Comparison of ENCODE assay signal across 9 mouse cellular contexts in genomic region chr14:54239002-54239736, GRCm38 (mm10). TPM values are rescaled to one million over a fixed set of nuclear protein-coding genes. Genes with fewer than 3 reads are reported as not detected.
DNase-seq lines count a peak whose midpoint lies in the region; ATAC-seq and TF ChIP-seq lines count a peak whose summit lies in the region.
"Had no signal": no experiment of that assay in that cellular context is flagged by ENCODE, and none has a peak within 500 bp of the region (broad histone marks: within the 10 kb centered on the region; RNA-seq: fewer than 3 reads in every experiment).

No protein-coding gene starts in this region.

- H3K4me3 ChIP-seq in G1E (ENCODE audit: low read depth, low read length) = no peak overlapping the region
- H3K4me3 ChIP-seq in forebrain, embryonic 14.5 days (ENCODE audit: low read depth, low read length) = no peak overlapping the region
- H3K4me3 ChIP-seq in lung, adult 2 months (replicated peaks; ENCODE audit: extremely low read depth, low read depth, low read length) = no peak overlapping the region

- peak; percentile 63 for ATAC-seq in G1E (ENCODE audit: extremely low read depth, insufficient number of reproducible peaks, low FRiP score, poor library complexity, severe bottlenecking)
- peak; percentile 72 for ATAC-seq in forebrain, embryonic 14.5 days

- WGBS in forebrain, embryonic 14.5 days = 13% methylated on average over 7 of the region's 7 CpGs
- 16% methylated on average over 7 of the region's 7 CpGs for WGBS in lung, adult 2 months

- peaks cover 7% of the 10 kb centered on the region for H3K9me3 ChIP-seq in G1E (replicated peaks)
- H3K9me3 ChIP-seq in forebrain, embryonic 14.5 days (replicated peaks; ENCODE audit: control insufficient read depth, low read length) = no peaks in the 10 kb centered on the region

- H3K9ac ChIP-seq in forebrain, embryonic 14.5 days (ENCODE audit: low read length) = no peak overlapping the region

- peak; percentile 83 for TF ChIP-seq CTCF in G1E (IDR thresholded peaks at IDR 0.05; ENCODE audit: low read depth, low read length)
- peak; percentile 87 for TF ChIP-seq CTCF in lung, adult 2 months (IDR thresholded peaks at IDR 0.05; ENCODE audit: insufficient read depth, low read length)

- peaks cover 96% of the 10 kb centered on the region for H3K36me3 ChIP-seq in G1E (replicated peaks)
- H3K36me3 ChIP-seq in forebrain, embryonic 14.5 days (ENCODE audit: control insufficient read depth, insufficient read depth, low read length) = peaks cover 48% of the 10 kb centered on the region

- H3K4me2 ChIP-seq in forebrain, embryonic 14.5 days (ENCODE audit: low read length) = no peak overlapping the region

- peak; percentile 67 for DNase-seq in G1E (ENCODE audit: low spot score)
- peak; percentile 67 for DNase-seq in cerebellum, adult 11 months
- DNase-seq in forebrain, embryonic 14.5 days (ENCODE audit: low spot score) = peak; percentile 86
- peak; percentile 87 to 93 for DNase-seq in heart, postnatal 14 days
- peak; percentile 94 for DNase-seq in kidney, postnatal 4 days
- DNase-seq in lung, adult 2 months = peak; percentile 83
- peak; percentile 68 for DNase-seq in ovary, adult 18-20 months (ENCODE audit: low spot score)
- peak; percentile 82 to 91 for DNase-seq in thymus, adult 18-20 months

- no peaks in the 10 kb centered on the region for H3K27me3 ChIP-seq in G1E (ENCODE audit: insufficient read depth, low read length)
- no peaks in the 10 kb centered on the region for H3K27me3 ChIP-seq in forebrain, embryonic 14.5 days (replicated peaks; ENCODE audit: control insufficient read depth, insufficient read depth, low read length)

- intact Hi-C loops in heart, postnatal 14 days (cut with DNase I) = loop anchor here (1.0 to 5.0 kb wide), 2 partner anchors 89 to 123 kb away; partner anchors contain the start of gene Oxa1l

- H3K27ac ChIP-seq in forebrain, embryonic 14.5 days (ENCODE audit: low read depth, low read length) = no peak overlapping the region

- TF ChIP-seq POLR2A in lung, adult 2 months (IDR thresholded peaks at IDR 0.05; ENCODE audit: borderline replicate concordance, extremely low read depth, low read depth, low read length) = no peak

- peaks cover 7% of the 10 kb centered on the region for H3K4me1 ChIP-seq in G1E (ENCODE audit: insufficient read depth, low read depth, low read length)
- H3K4me1 ChIP-seq in forebrain, embryonic 14.5 days (ENCODE audit: control insufficient read depth, insufficient read depth, low read length) = no peaks in the 10 kb centered on the region; the same call in 1 of the 2 replicates
- peaks cover 3% of the 10 kb centered on the region for H3K4me1 ChIP-seq in lung, adult 2 months (ENCODE audit: control insufficient read depth, insufficient read depth, low read length)

RNA-seq across cellular contexts. Expression of gene Dad1, which starts 14.7 kb away (rescaled TPM):
- total RNA-seq in G1E (2014; fragmentation: Nextera tagmentation) = 223 and 226 TPM in 2 replicates
- total RNA-seq in G1E (2017) = 112 and 115 TPM in 2 replicates
- polyA plus RNA-seq in G1E (2012) = 16.6 and 17.0 TPM in 2 replicates
- 310 and 372 TPM in 2 replicates for polyA plus RNA-seq in forebrain, embryonic 14.5 days (2014; fragmentation: Nextera tagmentation; extraction: Ambion mirVana)
- 100 to 1,000 TPM; 104 TPM for total RNA-seq in heart, postnatal 14 days (2021)
- polyA plus RNA-seq in lung, adult 2 months (2012; rRNA removed) = 516 and 573 TPM in 2 replicates

RNA-seq across cellular contexts. Expression of gene Abhd4, which starts 14.8 kb away (rescaled TPM):
- total RNA-seq in G1E (2014; fragmentation: Nextera tagmentation) (46.6 and 56.5 TPM in 2 replicates), G1E (2017) (21.5 and 22.9 TPM in 2 replicates)
- 5.1 and 8.2 TPM in 2 replicates for polyA plus RNA-seq in G1E (2012)
- polyA plus RNA-seq in forebrain, embryonic 14.5 days (2014; fragmentation: Nextera tagmentation; extraction: Ambion mirVana) = 61.7 and 63.6 TPM in 2 replicates
- total RNA-seq in heart, postnatal 14 days (2021) = 10 to 100 TPM; 46.7 to 50.7 TPM
- polyA plus RNA-seq in lung, adult 2 months (2012; rRNA removed) = 53.5 and 70.4 TPM in 2 replicates

RNA-seq across cellular contexts. Expression of gene Olfr49, which starts 45.6 kb away (rescaled TPM):
- not detected in 2 replicates for total RNA-seq in G1E (2014; fragmentation: Nextera tagmentation)
- 0.17 and 0.27 TPM in 2 replicates for total RNA-seq in G1E (2017)
- polyA plus RNA-seq in G1E (2012) = not detected in 2 replicates
- not detected in 2 replicates for polyA plus RNA-seq in forebrain, embryonic 14.5 days (2014; fragmentation: Nextera tagmentation; extraction: Ambion mirVana)
- total RNA-seq in heart, postnatal 14 days (2021) = not detected
- not detected in 2 replicates for polyA plus RNA-seq in lung, adult 2 months (2012; rRNA removed)
- total RNA-seq: left cerebral cortex, adult 8-10 months had no signal

Comparison
In these comparisons a context has a peak if more than half of its experiments do, and no peak if none do; other contexts are left out.
1. RNA of gene Dad1, which starts 14.7 kb away (polyA plus RNA-seq): 516 to 573 TPM in lung, adult 2 months and 310 to 372 TPM in forebrain, embryonic 14.5 days; 16.6 to 17.0 TPM in G1E; every median in the first group is over 10 times any median in the second.
2. Peak in every context shown above with its lines, with median percentiles within 50 percentile points of each other: DNase-seq.